Mouse (Mus musculus) erythroblast, adult 5-6 weeks (primary cell): ENCODE results near the gene 1190002N15Rik. TPM values are rescaled to one million over a fixed set of nuclear protein-coding genes. Genes with fewer than 3 reads are reported as not detected.

ENCODE experiments used
- ATAC-seq: replicated peaks from 2 replicates; pipeline ENCODE4 v1.8.0; 2016; ENCODE audit warnings: moderate number of reproducible peaks, mild to moderate bottlenecking, moderate TSS enrichment, inconsistent platforms; ENCODE audit not compliant: poor library complexity, low FRiP score, severe bottlenecking
- total RNA-seq, 2 experiments: library from RNA; stranded (forward) in 1 of 2; stranded (reverse) in 1 of 2; fragments of 150-400 nt in 1 of 2; fragments of 200-764, 138-1000 nt in 1 of 2; gene quantifications; 2 replicates each; pipeline versions ENCODE4 v1.2.3 to v1.2.4; 2015 to 2017; ENCODE audit warnings: low replicate concordance in 2 of 2

Gene 1190002N15Rik
- 4.6 and 11.1 TPM in 2 replicates for total RNA-seq (2015; ENCODE audit: low replicate concordance)
- total RNA-seq (2017; ENCODE audit: low replicate concordance), result 7.5 and 8.9 TPM in 2 replicates

GRCm38 (mm10) chr9:94537970-94538822, at the start of gene 1190002N15Rik:
Gene 1190002N15Rik, minus strand, starts transcription at chr9:94538081.
- peak; percentile 77 for ATAC-seq

- ATAC-seq, result no peak
Measured at GRCm38 (mm10) chr9:94582309-94582708, 44.4 kb upstream of the 1190002N15Rik start.

GRCm38 (mm10) chr9:94581661-94582060, 43.8 kb upstream of the 1190002N15Rik start:
- ATAC-seq, result no peak

- no peak for ATAC-seq
Measured at GRCm38 (mm10) chr9:94580071-94580737, 42.3 kb upstream of the 1190002N15Rik start.

GRCm38 (mm10) chr9:94571802-94572201, 33.9 kb upstream of the 1190002N15Rik start:
- ATAC-seq, result no peak

- no peak for ATAC-seq
Measured at GRCm38 (mm10) chr9:94568386-94568785, 30.5 kb upstream of the 1190002N15Rik start.

GRCm38 (mm10) chr9:94567722-94568314, 29.9 kb upstream of the 1190002N15Rik start:
- ATAC-seq, result no peak

- ATAC-seq, result peak; percentile 42
Measured at GRCm38 (mm10) chr9:94556776-94557514, 19.1 kb upstream of the 1190002N15Rik start.

- peak; percentile 50 for ATAC-seq
Measured at GRCm38 (mm10) chr9:94556249-94556648, 18.4 kb upstream of the 1190002N15Rik start.

GRCm38 (mm10) chr9:94550493-94551095, 12.7 kb upstream of the 1190002N15Rik start:
- no peak for ATAC-seq

GRCm38 (mm10) chr9:94543881-94544280, 6.0 kb upstream of the 1190002N15Rik start:
- no peak for ATAC-seq

- ATAC-seq, result peak; percentile 42; the same call in 1 of the 2 replicates
Measured at GRCm38 (mm10) chr9:94540343-94541095, 2.6 kb upstream of the 1190002N15Rik start.

- ATAC-seq, result no peak
Measured at GRCm38 (mm10) chr9:94539346-94539865, 1.5 kb upstream of the 1190002N15Rik start.

- ATAC-seq, result no peak
Measured at GRCm38 (mm10) chr9:94538823-94539143, 902 bp upstream of the 1190002N15Rik start.

- peak; percentile 42 for ATAC-seq
Measured at GRCm38 (mm10) chr9:94537051-94537917, 597 bp downstream of the 1190002N15Rik start.

GRCm38 (mm10) chr9:94536261-94536905, 1.5 kb downstream of the 1190002N15Rik start:
- no peak for ATAC-seq

- ATAC-seq, result no peak
Measured at GRCm38 (mm10) chr9:94534795-94535194, 3.1 kb downstream of the 1190002N15Rik start.
